Mouse (Mus musculus) E14TG2a.4 (cell line): ENCODE measurements at regions not wholly inside any gene's neighbourhood (a gene's known extent, or its start where the extent isn't known, plus 50 kb on each side); places are given as distances from the start of the nearest gene placed in this dataset.

Source experiments
- H3K27me3 ChIP-seq: 2 replicates; pipeline ENCODE4 v1.6.1; 2014; ENCODE audit warnings: low read length, control low read depth; ENCODE audit not compliant: insufficient read depth
- H3K36me3 ChIP-seq: 2 replicates; pipeline ENCODE4 v1.6.1; 2014; ENCODE audit warnings: low read length, control low read depth; ENCODE audit not compliant: insufficient read depth
- H3K4me1 ChIP-seq: replicated peaks from 2 replicates; pipeline ENCODE4 v1.6.1; 2014; ENCODE audit warnings: low read depth, low read length, control low read depth
- H3K4me3 ChIP-seq: replicated peaks from 2 replicates; pipeline ENCODE4 v1.5.1; 2014; ENCODE audit warnings: mild to moderate bottlenecking, low read length
- H3K9me3 ChIP-seq: 2 replicates; pipeline ENCODE4 v1.6.1; 2014; ENCODE audit warnings: low read length, control low read depth
- CTCF ChIP-seq: conservative IDR thresholded peaks from 2 replicates; pipeline ENCODE4 v1.5.1; 2014; ENCODE audit warnings: low read length
- NANOG ChIP-seq: IDR thresholded peaks from 2 replicates; pipeline ENCODE4 v1.6.1; 2014; ENCODE audit warnings: borderline replicate concordance, low read length, mixed read lengths
- POU5F1 ChIP-seq: IDR thresholded peaks from 2 replicates; pipeline ENCODE4 v1.6.1; 2014; ENCODE audit warnings: low read length, borderline replicate concordance

DNA sequence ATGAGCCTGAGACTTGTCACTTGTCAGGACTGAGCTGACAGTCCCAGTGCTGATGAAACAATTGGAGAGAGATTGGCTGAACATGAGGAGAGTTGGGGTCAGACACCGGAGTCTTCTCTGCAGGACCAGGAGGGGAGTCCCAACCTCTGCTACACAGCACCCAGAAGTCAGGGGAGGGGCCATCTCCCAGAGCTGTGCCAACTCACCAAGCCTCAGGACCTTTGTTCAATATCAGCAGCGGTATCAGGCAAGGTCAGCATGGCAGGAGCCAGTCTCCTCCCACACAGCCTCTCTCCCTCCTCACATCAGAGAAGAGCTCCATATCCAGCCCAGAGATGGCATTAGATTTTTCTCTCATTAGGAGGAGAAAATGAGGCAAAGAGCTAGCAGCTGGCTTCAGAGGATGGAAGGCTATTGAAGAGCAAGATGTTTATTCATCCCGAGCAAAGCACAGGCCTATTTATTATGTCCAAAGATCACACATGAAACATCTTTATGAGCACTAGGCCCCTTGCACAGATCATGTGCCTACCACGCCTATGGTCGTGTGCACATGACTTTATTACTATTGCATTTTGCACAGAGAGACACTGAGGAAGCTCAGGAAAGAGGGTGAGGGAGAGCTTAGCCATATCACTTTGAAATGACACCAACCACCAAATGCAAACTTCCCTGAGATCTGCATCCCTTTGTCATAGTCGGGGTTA lies 532.9 kb downstream of the Tshz3 start:
- Histone ChIP-seq H3K4me3 (no peak overlapping the region), H3K36me3 (no peaks in the 10 kb centered on the region), H3K27me3 (no peaks in the 10 kb centered on the region), H3K4me1 (no peaks in the 10 kb centered on the region), H3K9me3 (peaks cover 7% of the 10 kb centered on the region)
- TF ChIP-seq CTCF, result no peak
- TF ChIP-seq NANOG, result no peak
- no peak for TF ChIP-seq POU5F1

DNA sequence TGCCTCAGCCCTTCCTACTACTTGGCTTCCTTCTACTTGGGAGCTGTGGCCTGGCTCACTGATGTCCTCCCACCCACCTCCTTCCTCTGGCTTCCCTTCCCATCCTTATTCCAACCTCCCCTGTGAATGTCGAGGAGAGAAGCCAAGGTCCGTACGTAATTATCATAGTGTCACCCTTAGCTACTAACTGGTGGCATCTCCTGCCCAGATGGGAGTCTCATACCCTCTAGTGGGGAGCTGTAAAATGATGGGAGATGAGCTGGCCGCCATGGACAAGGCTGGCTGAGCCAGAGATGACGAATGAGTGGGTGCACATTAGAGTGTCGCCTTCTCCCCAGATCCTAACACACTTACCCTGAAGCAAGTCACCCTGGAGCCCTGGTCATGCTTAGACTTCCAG lies 532.6 kb downstream of the Zfp536 start:
- Histone ChIP-seq H3K9me3 (no peaks in the 10 kb centered on the region), H3K4me3 (no peak overlapping the region), H3K4me1 (no peaks in the 10 kb centered on the region), H3K27me3 (no peaks in the 10 kb centered on the region), H3K36me3 (no peaks in the 10 kb centered on the region)
- TF ChIP-seq POU5F1 (no peak), NANOG (no peak), CTCF (no peak)

DNA sequence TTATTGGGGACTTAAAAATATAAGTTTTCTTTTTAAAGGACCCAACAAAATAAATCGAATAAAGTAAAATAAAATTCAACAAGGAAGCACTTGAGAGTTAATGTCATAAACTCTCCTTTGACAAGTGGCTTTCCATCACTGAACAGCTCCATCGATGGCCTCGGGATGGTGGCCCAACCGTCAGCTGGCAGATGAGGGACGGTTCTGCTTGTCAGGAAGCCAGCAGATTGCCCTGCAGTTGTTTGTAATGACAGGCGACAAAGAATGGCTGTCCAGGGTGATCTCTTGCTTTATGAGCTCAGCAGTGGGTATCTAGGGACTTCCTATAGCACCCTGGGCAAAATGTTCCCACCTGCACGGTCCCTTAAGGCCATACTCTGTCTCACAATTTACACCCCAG lies 531.7 kb downstream of the Zfp536 start:
- TF ChIP-seq NANOG (no peak), POU5F1 (no peak), CTCF (no peak)
- H3K4me3 ChIP-seq, result no peak overlapping the region
- no peaks in the 10 kb centered on the region for H3K27me3 ChIP-seq
- no peaks in the 10 kb centered on the region for H3K4me1 ChIP-seq
- no peaks in the 10 kb centered on the region for H3K36me3 ChIP-seq
- H3K9me3 ChIP-seq, result no peaks in the 10 kb centered on the region

DNA sequence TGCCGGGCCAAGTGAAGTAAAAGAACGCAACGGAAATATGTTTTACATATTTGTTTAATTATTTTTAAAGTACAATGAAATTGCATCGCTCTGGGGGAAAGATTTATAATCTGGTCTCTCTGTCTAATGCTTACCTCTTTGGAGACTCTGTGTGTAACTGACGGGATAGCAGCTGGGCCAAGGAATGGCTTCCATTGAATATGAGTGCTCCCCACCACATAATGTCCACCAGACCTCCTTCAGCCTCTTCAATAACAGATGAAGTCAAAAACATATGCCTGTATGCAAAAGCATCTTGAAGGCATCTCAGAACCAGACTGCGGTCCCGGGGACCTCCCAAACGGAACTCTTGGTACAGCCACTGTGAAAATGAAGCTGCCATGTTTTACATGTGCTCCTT lies 531.0 kb downstream of the Zfp536 start:
- TF ChIP-seq POU5F1 (no peak), NANOG (no peak), CTCF (no peak)
- no peaks in the 10 kb centered on the region for H3K27me3 ChIP-seq
- H3K36me3 ChIP-seq, result no peaks in the 10 kb centered on the region
- no peak overlapping the region for H3K4me3 ChIP-seq
- H3K4me1 ChIP-seq, result no peaks in the 10 kb centered on the region
- no peaks in the 10 kb centered on the region for H3K9me3 ChIP-seq

DNA sequence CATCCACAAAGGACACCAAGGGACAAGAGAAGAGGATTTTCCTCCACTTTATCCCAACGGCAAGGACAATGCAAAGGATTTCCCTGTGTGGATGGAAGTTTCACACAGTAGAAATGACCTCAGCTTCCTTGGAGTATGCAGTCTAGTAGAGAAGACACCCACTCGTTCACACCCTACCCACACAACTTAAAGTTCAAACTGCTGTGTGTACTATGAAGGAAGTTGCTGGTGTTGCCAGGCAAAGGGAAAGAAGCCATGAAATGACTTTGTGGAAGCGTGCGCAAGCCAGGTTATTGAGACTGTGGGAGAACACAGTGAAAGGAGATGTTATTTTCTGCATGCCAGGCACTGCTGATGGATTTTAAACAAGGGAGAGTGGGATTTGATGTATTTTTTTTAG lies 527.3 kb downstream of the Zfp536 start:
- no peaks in the 10 kb centered on the region for H3K36me3 ChIP-seq
- no peaks in the 10 kb centered on the region for H3K27me3 ChIP-seq
- no peak for TF ChIP-seq NANOG
- TF ChIP-seq CTCF, result no peak
- H3K4me1 ChIP-seq, result no peaks in the 10 kb centered on the region
- no peaks in the 10 kb centered on the region for H3K9me3 ChIP-seq
- H3K4me3 ChIP-seq, result no peak overlapping the region

DNA sequence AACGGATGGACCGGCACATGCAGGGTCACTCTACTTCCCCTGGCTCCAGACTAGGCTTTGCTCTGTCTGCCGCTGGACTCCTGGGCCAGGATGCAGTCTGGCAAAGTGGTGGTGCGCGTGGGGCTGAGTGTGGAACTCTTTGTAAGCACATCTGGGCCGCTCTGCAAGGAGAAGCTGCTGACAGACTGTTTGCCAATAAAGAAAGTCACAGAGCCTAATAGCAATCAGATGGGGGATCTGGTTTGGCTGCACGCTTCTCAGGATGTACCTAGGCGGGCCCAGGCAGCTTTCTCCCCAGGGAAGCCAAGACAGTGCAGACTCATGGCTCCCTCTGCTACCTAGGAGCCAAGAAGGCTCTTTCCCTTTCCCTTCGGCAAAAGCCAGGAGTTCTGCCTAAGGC lies 519.0 kb downstream of the Zfp536 start:
- no peaks in the 10 kb centered on the region for H3K36me3 ChIP-seq
- H3K4me1 ChIP-seq, result no peaks in the 10 kb centered on the region
- TF ChIP-seq CTCF, result no peak
- TF ChIP-seq POU5F1, result no peak
- no peak for TF ChIP-seq NANOG
- H3K4me3 ChIP-seq, result no peak overlapping the region
- peaks cover 6% of the 10 kb centered on the region; the same call in 1 of the 2 replicates for H3K27me3 ChIP-seq
- H3K9me3 ChIP-seq, result peaks cover 9% of the 10 kb centered on the region; the same call in 1 of the 2 replicates

DNA sequence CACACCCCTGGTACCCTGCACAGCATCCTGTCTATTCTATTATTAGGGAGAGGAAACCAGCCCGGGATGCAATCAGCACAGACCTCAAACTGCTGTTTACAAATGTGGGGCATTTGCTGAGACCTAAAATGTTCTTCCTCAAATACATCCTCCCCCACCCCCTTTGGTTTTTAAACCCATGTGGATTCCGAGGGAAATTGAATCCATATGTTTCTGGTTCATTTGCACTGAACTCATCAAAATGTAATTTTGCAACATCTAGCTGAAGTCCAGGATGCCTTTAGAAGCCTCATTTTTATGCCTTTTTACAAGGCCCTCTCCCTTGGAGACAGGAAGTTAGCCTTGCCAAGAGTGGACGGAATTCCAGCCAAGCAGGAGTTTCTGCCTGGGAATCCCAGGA lies 517.6 kb downstream of the Zfp536 start:
- H3K36me3 ChIP-seq, result no peaks in the 10 kb centered on the region
- peaks cover 9% of the 10 kb centered on the region; the same call in 1 of the 2 replicates for H3K9me3 ChIP-seq
- no peaks in the 10 kb centered on the region for H3K4me1 ChIP-seq
- H3K27me3 ChIP-seq, result peaks cover 6% of the 10 kb centered on the region; the same call in 1 of the 2 replicates
- no peak overlapping the region for H3K4me3 ChIP-seq
- TF ChIP-seq CTCF (no peak), POU5F1 (no peak), NANOG (no peak)

DNA sequence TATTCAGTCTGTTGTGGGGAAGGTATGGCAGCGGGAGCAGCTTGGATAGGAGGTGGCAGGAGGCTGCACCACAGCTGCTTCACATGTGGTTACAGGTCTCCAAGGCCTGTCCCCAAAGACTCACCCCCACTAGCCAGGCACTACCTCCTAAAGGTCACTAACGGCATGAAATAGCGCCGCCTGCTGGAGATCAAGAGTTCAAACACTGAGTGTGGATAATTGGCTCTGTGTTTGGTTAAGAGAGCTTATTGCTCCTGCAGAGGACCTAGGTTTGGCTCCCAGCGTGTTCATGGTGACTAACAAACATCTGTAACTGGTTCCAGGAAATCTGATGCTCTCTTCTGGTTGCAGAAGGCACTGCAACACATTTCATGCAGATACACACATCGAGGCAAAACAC lies 514.1 kb downstream of the Zfp536 start:
- Histone ChIP-seq H3K27me3 (peaks cover 4% of the 10 kb centered on the region; the same call in 1 of the 2 replicates), H3K4me1 (no peaks in the 10 kb centered on the region), H3K9me3 (peaks cover 9% of the 10 kb centered on the region; the same call in 1 of the 2 replicates), H3K36me3 (no peaks in the 10 kb centered on the region), H3K4me3 (no peak overlapping the region)
- TF ChIP-seq POU5F1, result no peak
- TF ChIP-seq NANOG, result no peak
- TF ChIP-seq CTCF, result peak; percentile 86

DNA sequence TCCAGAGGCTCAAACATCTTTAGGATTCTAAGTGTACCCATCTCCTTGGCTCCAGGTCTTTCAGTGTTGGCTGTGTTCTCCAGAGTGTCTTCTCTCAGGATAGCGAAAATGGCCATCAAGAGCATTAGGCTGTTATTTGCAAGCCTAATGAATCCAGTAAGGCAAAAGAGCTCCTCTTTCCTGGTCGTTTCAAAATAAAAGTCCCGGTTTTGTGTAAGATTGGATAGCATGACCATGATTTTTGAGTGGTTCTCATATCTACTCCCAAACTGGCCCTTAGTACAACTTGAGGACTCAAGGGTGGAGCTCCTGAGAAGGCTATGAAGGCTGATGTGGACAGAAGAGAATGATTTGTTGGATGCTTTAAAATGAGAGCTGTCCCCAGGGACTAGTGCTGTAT lies 510.6 kb downstream of the Zfp536 start:
- Histone ChIP-seq H3K4me1 (no peaks in the 10 kb centered on the region), H3K9me3 (peaks cover 9% of the 10 kb centered on the region; the same call in 1 of the 2 replicates), H3K27me3 (no peaks in the 10 kb centered on the region), H3K36me3 (no peaks in the 10 kb centered on the region), H3K4me3 (no peak overlapping the region)
- TF ChIP-seq POU5F1, result no peak
- TF ChIP-seq CTCF, result no peak
- TF ChIP-seq NANOG, result no peak
